Mouse (Mus musculus) heart, embryonic 15.5 days (tissue): ENCODE measurements around the gene Gm10715. TPM values are rescaled to one million over a fixed set of nuclear protein-coding genes. Genes with fewer than 3 reads are reported as not detected.
"Not testable (repeated sequence)": the region's sequence is repeated elsewhere in the genome, so short reads cannot be mapped to it uniquely, and the experiment has no call there.

Source experiments
- ATAC-seq: fragments of 200-750 bp; cut with Nextera tagmentation; replicated peaks from 2 replicates; pipeline ENCODE4 v1.8.0; 2017; ENCODE audit warnings: low read depth, moderate TSS enrichment; ENCODE audit not compliant: insufficient number of reproducible peaks, insufficient read depth, low FRiP score
- H3K27ac ChIP-seq: fragments of 300-500 bp; sonication (generic); 2 replicates; pipeline ENCODE4 v1.5.1; 2015; ENCODE audit warnings: mild to moderate bottlenecking, inconsistent platforms
- H3K27me3 ChIP-seq: fragments of 300-500 bp; sonication (generic); 2 replicates; pipeline ENCODE4 v1.6.1; 2015; ENCODE audit warnings: inconsistent platforms
- H3K36me3 ChIP-seq: fragments of 300-500 bp; sonication (generic); 2 replicates; pipeline ENCODE4 v1.6.1; 2015; ENCODE audit warnings: mild to moderate bottlenecking, inconsistent platforms
- H3K4me1 ChIP-seq: fragments of 300-500 bp; sonication (generic); replicated peaks from 2 replicates; pipeline ENCODE4 v1.6.1; 2015; ENCODE audit warnings: inconsistent platforms
- H3K4me2 ChIP-seq: fragments of 300-500 bp; sonication (generic); 2 replicates; pipeline ENCODE4 v1.6.1; 2015; ENCODE audit warnings: inconsistent platforms, mild to moderate bottlenecking, moderate library complexity
- H3K4me3 ChIP-seq: fragments of 300-500 bp; sonication (generic); 2 replicates; pipeline ENCODE4 v1.5.1; 2015; ENCODE audit warnings: mild to moderate bottlenecking, inconsistent platforms
- H3K9ac ChIP-seq: fragments of 300-500 bp; sonication (generic); 2 replicates; pipeline ENCODE4 v1.6.1; 2015; ENCODE audit warnings: mild to moderate bottlenecking, inconsistent platforms
- H3K9me3 ChIP-seq: fragments of 300-500 bp; sonication (generic); replicated peaks from 2 replicates; pipeline ENCODE4 v1.6.1; 2016; ENCODE audit warnings: inconsistent platforms
- WGBS: fragments of 180-500 bp; shearing (Covaris S2); methylation state at CpG from one replicate; pipeline ENCODE4 v1.1.7; 2015; ENCODE audit warnings: mixed read lengths; 5-methylcytosine and 5-hydroxymethylcytosine counted together
- polyA plus RNA-seq: library from polyadenylated mRNA; unstranded; fragments of >200 nt; fragmentation: Nextera tagmentation; extraction: Ambion mirVana; gene quantifications from 2 replicates; pipeline ENCODE4 v1.2.1, GENCODE M21; 2015

Gm10715 gene
- polyA plus RNA-seq = not detected in 2 replicates

GRCm38 (mm10) chr9:3036577-3036976 is at the start of gene Gm10715:
Gm10715 (plus strand) TSS chr9:3036877.
- not testable (repeated sequence) for H3K9me3 ChIP-seq, ATAC-seq, H3K27ac ChIP-seq, H3K27me3 ChIP-seq, H3K36me3 ChIP-seq, H3K9ac ChIP-seq, H3K4me1 ChIP-seq, H3K4me2 ChIP-seq, H3K4me3 ChIP-seq
- WGBS = 73% methylated on average over 8 of the region's 8 CpGs

- ATAC-seq, H3K27me3 ChIP-seq: not testable (repeated sequence)
- 68% methylated on average over 12 of the region's 12 CpGs for WGBS
These were observed 36.2 kb upstream of the Gm10715 start, which contains the start of gene Gm10722 for GRCm38 (mm10) chr9:3000445-3000972. Gm10722 (plus strand) TSS chr9:3000922.

GRCm38 (mm10) chr9:3001006-3001405 is 35.7 kb upstream of the Gm10715 start:
- H3K4me1 ChIP-seq, H3K4me3 ChIP-seq, H3K27me3 ChIP-seq, H3K27ac ChIP-seq, H3K4me2 ChIP-seq, H3K9me3 ChIP-seq, H3K36me3 ChIP-seq, H3K9ac ChIP-seq, ATAC-seq: not testable (repeated sequence)
- WGBS = 62% methylated on average over 8 of the region's 8 CpGs

More at GRCm38 (mm10) chr9:3000445-3000972, 36.2 kb upstream of the Gm10715 start, which contains the start of gene Gm10722:
- not testable (repeated sequence) for H3K9me3 ChIP-seq, H3K4me2 ChIP-seq, H3K27ac ChIP-seq, H3K36me3 ChIP-seq, H3K9ac ChIP-seq, H3K4me1 ChIP-seq, H3K4me3 ChIP-seq

GRCm38 (mm10) chr9:3001948-3002659 is 34.6 kb upstream of the Gm10715 start:
- not testable (repeated sequence) for H3K27me3 ChIP-seq, H3K4me1 ChIP-seq, H3K4me3 ChIP-seq, H3K9me3 ChIP-seq, H3K4me2 ChIP-seq, H3K36me3 ChIP-seq, H3K9ac ChIP-seq, H3K27ac ChIP-seq
- 67% methylated on average over 9 of the region's 11 CpGs for WGBS
- ATAC-seq = peak; percentile 82

GRCm38 (mm10) chr9:3002794-3003396 is 33.8 kb upstream of the Gm10715 start, which contains the start of gene Gm11168:
Gm11168 (plus strand) TSS chr9:3003346.
- H3K9ac ChIP-seq, H3K4me1 ChIP-seq, H3K4me2 ChIP-seq, H3K27ac ChIP-seq, H3K36me3 ChIP-seq, ATAC-seq, H3K4me3 ChIP-seq, H3K27me3 ChIP-seq: not testable (repeated sequence)
- WGBS = 70% methylated on average over 6 of the region's 14 CpGs
- peaks cover 11% of the 10 kb centered on the region for H3K9me3 ChIP-seq

GRCm38 (mm10) chr9:3006179-3006578 is 30.5 kb upstream of the Gm10715 start:
- not testable (repeated sequence) for ATAC-seq, H3K4me3 ChIP-seq, H3K27me3 ChIP-seq, H3K9ac ChIP-seq, H3K4me2 ChIP-seq, H3K4me1 ChIP-seq, H3K27ac ChIP-seq, H3K36me3 ChIP-seq
- H3K9me3 ChIP-seq = peaks cover 11% of the 10 kb centered on the region
- 81% methylated on average over 1 of the region's 5 CpGs for WGBS

- not testable (repeated sequence) for H3K4me2 ChIP-seq, H3K36me3 ChIP-seq, H3K27ac ChIP-seq, H3K4me3 ChIP-seq, H3K27me3 ChIP-seq, H3K4me1 ChIP-seq, H3K9ac ChIP-seq
- ATAC-seq = peak; percentile 59
- H3K9me3 ChIP-seq = peaks cover 11% of the 10 kb centered on the region
- WGBS = 72% methylated on average over 8 of the region's 8 CpGs
These were observed 30.0 kb upstream of the Gm10715 start for GRCm38 (mm10) chr9:3006636-3007035.

- H3K9ac ChIP-seq, H3K27ac ChIP-seq, H3K9me3 ChIP-seq, H3K27me3 ChIP-seq, H3K4me3 ChIP-seq, H3K36me3 ChIP-seq, H3K4me2 ChIP-seq, H3K4me1 ChIP-seq: not testable (repeated sequence)
- 0 out of 2 replicates have a peak, but pooled peaks have one; percentile 11 for ATAC-seq
- WGBS = 68% methylated on average over 8 of the region's 9 CpGs
These were observed 29.4 kb upstream of the Gm10715 start for GRCm38 (mm10) chr9:3007272-3007671.

GRCm38 (mm10) chr9:3009331-3009730 is 27.3 kb upstream of the Gm10715 start:
- H3K27ac ChIP-seq, H3K4me3 ChIP-seq, H3K9ac ChIP-seq, H3K9me3 ChIP-seq, H3K27me3 ChIP-seq, H3K4me1 ChIP-seq, H3K4me2 ChIP-seq, H3K36me3 ChIP-seq: not testable (repeated sequence)
- peak; percentile 50 for ATAC-seq
- no CpG with 5 or more reads among the region's 5 CpGs for WGBS

GRCm38 (mm10) chr9:3012054-3012621 is 24.5 kb upstream of the Gm10715 start:
- H3K4me1 ChIP-seq, H3K4me3 ChIP-seq, H3K27ac ChIP-seq, H3K36me3 ChIP-seq, H3K9me3 ChIP-seq, H3K9ac ChIP-seq, H3K27me3 ChIP-seq, ATAC-seq, H3K4me2 ChIP-seq: not testable (repeated sequence)
- 77% methylated on average over 3 of the region's 7 CpGs for WGBS

- peak; percentile 40; the same call in 1 of the 2 replicates for ATAC-seq
- WGBS = 42% methylated on average over 1 of the region's 11 CpGs
- H3K27me3 ChIP-seq = not testable (repeated sequence)
These were observed 23.9 kb upstream of the Gm10715 start, which contains the start of gene Gm10721 for GRCm38 (mm10) chr9:3012733-3013279. Gm10721 (plus strand) TSS chr9:3013140.

More at GRCm38 (mm10) chr9:3012733-3013279, 23.9 kb upstream of the Gm10715 start, which contains the start of gene Gm10721:
- H3K4me3 ChIP-seq, H3K9me3 ChIP-seq, H3K4me1 ChIP-seq, H3K4me2 ChIP-seq, H3K27ac ChIP-seq, H3K9ac ChIP-seq, H3K36me3 ChIP-seq: not testable (repeated sequence)
